Mouse (Mus musculus) lung, adult 2 months (tissue): Measurements from ENCODE around the gene Hip1r.

Experiments used
- CTCF ChIP-seq: fragments of 200-500 bp; IDR thresholded peaks from 2 replicates; pipeline ENCODE4 v1.5.1; 2011; ENCODE audit warnings: mild to moderate bottlenecking, low read length, control low read depth; ENCODE audit not compliant: insufficient read depth
- POLR2A ChIP-seq: fragments of 200-500 bp; IDR thresholded peaks from 2 replicates; pipeline ENCODE4 v1.6.1; 2011; ENCODE audit warnings: low read depth, mild to moderate bottlenecking, control low read depth, low read length, borderline replicate concordance; ENCODE audit errors: extremely low read depth

- TF ChIP-seq CTCF = no peak
- no peak for TF ChIP-seq POLR2A
Measured at GRCm38 (mm10) chr5:123987511-123987910, 14.1 kb downstream of the Hip1r start.
